Mouse (Mus musculus) liver, postnatal 0 days (tissue): ENCODE results near the gene Nusap1. TPM values are rescaled to one million over a fixed set of nuclear protein-coding genes. Genes with fewer than 3 reads are reported as not detected.

ENCODE experiments used
- ATAC-seq: fragments of 200-750 bp; cut with Nextera tagmentation; 2 replicates; pipeline ENCODE4 v1.8.0; 2017; ENCODE audit warnings: mild to moderate bottlenecking, moderate library complexity
- DNase-seq: peaks from one replicate; pipeline ENCODE4 v3.0.0-alpha.2; 2016
- H3K27ac ChIP-seq: fragments of 300-500 bp; sonication (generic); 2 replicates; pipeline ENCODE4 v1.5.1; 2014; ENCODE audit warnings: antibody characterized with exemption, moderate library complexity, mild to moderate bottlenecking, low read depth
- H3K27me3 ChIP-seq: fragments of 300-500 bp; sonication (generic); 2 replicates; pipeline ENCODE4 v1.6.1; 2014; ENCODE audit warnings: low read length, control low read depth, mixed read lengths; ENCODE audit not compliant: insufficient read depth
- H3K36me3 ChIP-seq: fragments of 300-500 bp; sonication (generic); replicated peaks from 2 replicates; pipeline ENCODE4 v1.6.1; 2014; ENCODE audit warnings: mild to moderate bottlenecking, control low read depth, low read length, moderate library complexity, mixed read lengths; ENCODE audit not compliant: insufficient read depth
- H3K4me1 ChIP-seq: fragments of 300-500 bp; sonication (generic); 2 replicates; pipeline ENCODE4 v1.6.1; 2014; ENCODE audit warnings: antibody characterized with exemption, mild to moderate bottlenecking, control low read depth; ENCODE audit not compliant: insufficient read depth
- H3K4me2 ChIP-seq: fragments of 300-500 bp; sonication (generic); 2 replicates; pipeline ENCODE4 v1.6.1; 2014; ENCODE audit warnings: low read depth, mild to moderate bottlenecking, low read length, moderate library complexity, mixed read lengths
- H3K4me3 ChIP-seq: fragments of 300-500 bp; sonication (generic); 2 replicates; pipeline ENCODE4 v1.5.1; 2014; ENCODE audit warnings: low read depth, low read length
- H3K9ac ChIP-seq: fragments of 300-500 bp; sonication (generic); replicated peaks from 2 replicates; pipeline ENCODE4 v1.6.1; 2014; ENCODE audit warnings: mild to moderate bottlenecking, moderate library complexity
- H3K9me3 ChIP-seq: fragments of 300-500 bp; sonication (generic); 2 replicates; pipeline ENCODE4 v1.6.1; 2016; ENCODE audit warnings: mild to moderate bottlenecking, control low read depth, low read length, mixed read lengths
- CTCF ChIP-seq: sonication (generic); IDR thresholded peaks from 2 replicates; pipeline ENCODE4 v1.5.1; 2016; ENCODE audit warnings: antibody characterized with exemption, low read depth
- EP300 ChIP-seq: IDR thresholded peaks from 2 replicates; pipeline ENCODE4 v1.6.1; 2016; ENCODE audit warnings: antibody characterized with exemption, low read depth, mild to moderate bottlenecking
- WGBS: fragments of 180-500 bp; shearing (Covaris S2); extraction: QIAGEN DNeasy Blood & Tissue Kit; methylation state at CpG from one replicate; pipeline ENCODE4 v1.1.7; 2014; ENCODE audit not compliant: insufficient replicate concordance; 5-methylcytosine and 5-hydroxymethylcytosine counted together
- polyA plus RNA-seq: library from polyadenylated mRNA; unstranded; fragments of >200 nt; fragmentation: Nextera tagmentation; extraction: Ambion mirVana; gene quantifications from 2 replicates; pipeline ENCODE4 v1.2.1, GENCODE M21; 2015

Nusap1 gene
- polyA plus RNA-seq, 1 experiment from 2014 or later = 48.5 TPM

DNA sequence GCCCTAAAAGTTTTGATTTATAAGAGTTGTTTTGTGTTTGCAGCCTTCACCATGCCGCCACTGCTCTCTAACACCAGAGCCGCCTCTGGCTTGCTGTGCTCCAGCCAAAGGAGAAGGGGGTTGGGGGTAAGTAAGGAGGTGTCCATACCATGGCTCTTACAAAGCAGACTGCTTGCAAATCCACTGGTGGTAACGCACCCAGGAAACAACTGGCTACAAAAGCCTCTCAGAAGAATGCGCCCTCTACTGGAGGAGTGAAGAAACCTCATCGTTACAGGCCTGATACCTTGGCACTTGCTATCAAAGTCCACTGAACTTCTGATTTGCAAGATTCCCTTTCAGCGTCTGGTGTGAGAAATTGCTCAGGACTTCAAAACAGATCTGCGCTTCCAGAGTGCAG is 50.9 kb downstream of the Nusap1 start:
- TF ChIP-seq CTCF (peak; percentile 78), EP300 (no peak)
- WGBS = 27% methylated on average over 7 of the region's 7 CpGs
- no peak overlapping the region for H3K9ac ChIP-seq
- peaks cover 4% of the 10 kb centered on the region; the same call in 1 of the 2 replicates for H3K4me1 ChIP-seq
- H3K4me2 ChIP-seq = no peak overlapping the region
- no peaks in the 10 kb centered on the region for H3K27me3 ChIP-seq
- DNase-seq = peak; percentile 18
- H3K27ac ChIP-seq = no peak overlapping the region
- H3K36me3 ChIP-seq = no peaks in the 10 kb centered on the region
- H3K9me3 ChIP-seq = no peaks in the 10 kb centered on the region
- H3K4me3 ChIP-seq = no peak overlapping the region
- ATAC-seq = no peak

DNA sequence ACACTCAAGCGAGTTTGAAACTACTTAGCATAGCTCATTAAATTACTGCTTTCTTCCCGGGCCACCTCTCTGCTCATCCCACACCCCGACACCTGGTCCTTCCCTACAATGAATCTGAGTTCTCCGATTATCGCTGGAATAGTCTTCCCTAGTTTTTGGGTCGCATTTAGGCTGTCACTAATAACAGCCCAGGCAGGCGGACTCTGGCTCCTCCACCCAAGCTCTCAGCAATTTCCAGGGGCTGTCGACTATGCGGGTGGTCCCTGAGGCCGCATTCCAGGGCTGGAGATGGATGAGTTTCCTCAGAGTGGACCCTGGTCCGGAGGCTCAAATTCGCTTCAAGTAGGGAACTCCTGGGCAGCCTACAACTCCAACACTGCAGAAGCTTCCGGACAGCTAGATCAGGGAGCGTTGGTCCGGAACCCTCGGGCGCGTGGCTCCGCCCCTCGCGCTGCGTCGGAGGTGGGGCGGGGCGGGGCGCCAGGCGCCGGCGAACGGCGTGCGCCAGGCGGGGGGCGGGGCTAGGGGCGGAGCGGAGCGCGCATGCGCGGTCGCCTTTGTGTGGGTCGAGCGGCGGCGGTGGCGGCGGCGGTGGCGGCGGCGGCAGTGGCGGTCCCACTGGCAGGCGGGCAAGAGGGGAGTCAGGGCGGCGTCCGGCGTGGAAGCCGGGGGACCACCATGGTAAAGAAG is 56.6 kb downstream of the Nusap1 start, which contains the start of gene Rtf1:
TSS of gene Rtf1 (plus strand) at position 544 of the 690 bp plus-strand sequence.
- peak within 1 kb of the TSS; percentile 84 for H3K4me2 ChIP-seq
- ATAC-seq (peak; percentile 96), DNase-seq (peak; percentile 98)
- H3K4me1 ChIP-seq = peaks cover 16% of the 10 kb centered on the region
- peak within 1 kb of the TSS; percentile 91 for H3K27ac ChIP-seq
- H3K4me3 ChIP-seq = peak within 1 kb of the TSS; percentile 88
- no peaks in the 10 kb centered on the region for H3K9me3 ChIP-seq
- WGBS = under 1% methylated on average over 51 of the region's 58 CpGs
- 0 out of 2 replicates have a peak, but pooled peaks cover 1% of the 10 kb centered on the region for H3K36me3 ChIP-seq
- TF ChIP-seq EP300 (no peak), CTCF (no peak)
- H3K27me3 ChIP-seq = no peaks in the 10 kb centered on the region
- peak within 1 kb of the TSS; percentile 96 for H3K9ac ChIP-seq

DNA sequence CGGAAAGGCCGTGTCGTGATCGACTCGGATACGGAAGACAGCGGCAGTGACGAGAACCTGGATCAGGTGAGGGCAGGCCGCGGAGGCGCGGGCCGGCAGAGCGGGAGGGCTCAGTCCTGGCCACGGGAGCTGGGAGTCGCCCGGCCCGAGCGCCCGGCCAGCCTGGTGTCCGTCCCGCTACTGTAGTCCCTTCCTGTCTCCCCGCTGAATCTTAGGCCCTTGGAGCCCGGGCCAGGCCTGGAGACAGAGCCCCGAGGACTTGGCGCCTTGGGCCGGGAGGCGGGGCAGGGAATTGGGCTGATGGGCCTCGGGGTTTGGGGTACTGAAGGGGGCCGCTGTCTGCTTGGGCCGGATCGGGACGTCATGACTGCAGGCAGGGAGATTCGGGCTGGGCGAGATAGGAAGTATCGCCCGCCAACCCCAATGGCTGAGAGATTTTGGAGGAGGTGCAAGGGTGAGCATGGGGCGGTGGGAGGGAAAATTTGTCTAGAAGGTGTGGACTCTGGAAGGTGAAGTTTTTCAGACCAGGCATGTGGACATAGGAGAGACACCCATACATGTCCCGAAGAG is 57.2 kb downstream of the Nusap1 start:
- Histone ChIP-seq H3K4me1 (peaks cover 16% of the 10 kb centered on the region), H3K9me3 (no peaks in the 10 kb centered on the region), H3K4me3 (peak overlapping the region; percentile 88), H3K36me3 (0 out of 2 replicates have a peak, but pooled peaks cover 4% of the 10 kb centered on the region), H3K4me2 (peak overlapping the region; percentile 84), H3K27me3 (no peaks in the 10 kb centered on the region), H3K9ac (peak overlapping the region; percentile 96), H3K27ac (peak overlapping the region; percentile 91)
- 0% methylated on average over 34 of the region's 39 CpGs for WGBS
- ATAC-seq = peak; percentile 80
- DNase-seq = no peak
- TF ChIP-seq CTCF (no peak), EP300 (no peak)

DNA sequence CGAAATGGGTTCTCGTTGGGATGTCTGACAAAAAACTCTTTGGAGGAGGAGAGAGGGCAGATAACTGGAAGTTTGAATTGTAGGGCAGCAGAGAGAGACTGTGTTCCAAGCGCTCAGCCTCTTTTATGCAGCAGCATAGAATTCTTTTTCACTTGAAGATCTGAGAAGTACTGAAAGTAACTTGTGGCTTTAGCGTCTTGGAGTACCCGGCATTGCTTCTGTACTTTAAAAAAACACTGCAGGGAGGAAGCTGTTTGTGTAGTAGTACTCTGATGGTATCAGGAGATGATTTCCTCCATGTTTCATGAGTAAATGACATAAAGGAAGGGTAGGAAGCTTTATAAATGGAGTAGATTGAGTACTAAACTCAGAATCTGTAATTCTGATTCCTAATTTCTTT is 57.7 kb downstream of the Nusap1 start:
- Histone ChIP-seq H3K27ac (peak overlapping the region; percentile 91), H3K4me3 (peak overlapping the region; percentile 88), H3K4me2 (peak overlapping the region; percentile 84), H3K36me3 (0 out of 2 replicates have a peak, but pooled peaks cover 4% of the 10 kb centered on the region), H3K4me1 (peaks cover 16% of the 10 kb centered on the region), H3K27me3 (no peaks in the 10 kb centered on the region), H3K9me3 (no peaks in the 10 kb centered on the region), H3K9ac (peak overlapping the region; percentile 96)
- DNase-seq (no peak), ATAC-seq (no peak)
- WGBS = under 1% methylated on average over 5 of the region's 5 CpGs
- TF ChIP-seq CTCF (no peak), EP300 (no peak)

DNA sequence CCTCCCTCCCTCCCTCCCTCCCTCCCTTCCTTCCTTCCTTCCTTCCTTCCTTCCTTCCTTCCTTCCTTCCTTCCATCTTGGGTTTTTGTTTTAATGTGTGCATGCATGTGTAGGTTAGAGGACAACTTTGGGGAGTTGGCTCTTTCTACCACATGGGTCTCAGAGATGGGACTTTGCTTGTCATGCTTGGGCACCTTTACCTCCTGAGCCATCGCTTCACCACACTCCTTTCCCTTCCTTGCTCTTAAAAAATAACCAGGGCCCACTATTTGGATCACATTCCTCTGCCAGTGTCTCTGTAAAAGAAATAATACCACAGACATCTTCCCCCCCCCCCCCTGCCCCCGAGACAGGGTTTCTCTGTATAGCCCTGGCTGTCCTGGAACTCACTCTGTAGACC is 65.6 kb downstream of the Nusap1 start:
- Histone ChIP-seq H3K9ac (no peak overlapping the region), H3K4me3 (no peak overlapping the region), H3K27ac (no peak overlapping the region), H3K9me3 (no peaks in the 10 kb centered on the region), H3K36me3 (0 out of 2 replicates have a peak, but pooled peaks cover 4% of the 10 kb centered on the region), H3K4me1 (0 out of 2 replicates have a peak, but pooled peaks cover 3% of the 10 kb centered on the region), H3K4me2 (no peak overlapping the region), H3K27me3 (no peaks in the 10 kb centered on the region)
- no peak for DNase-seq
- no peak for TF ChIP-seq CTCF
- no peak for TF ChIP-seq EP300
- WGBS = 79% methylated on average over 2 of the region's 2 CpGs
- no peak for ATAC-seq

DNA sequence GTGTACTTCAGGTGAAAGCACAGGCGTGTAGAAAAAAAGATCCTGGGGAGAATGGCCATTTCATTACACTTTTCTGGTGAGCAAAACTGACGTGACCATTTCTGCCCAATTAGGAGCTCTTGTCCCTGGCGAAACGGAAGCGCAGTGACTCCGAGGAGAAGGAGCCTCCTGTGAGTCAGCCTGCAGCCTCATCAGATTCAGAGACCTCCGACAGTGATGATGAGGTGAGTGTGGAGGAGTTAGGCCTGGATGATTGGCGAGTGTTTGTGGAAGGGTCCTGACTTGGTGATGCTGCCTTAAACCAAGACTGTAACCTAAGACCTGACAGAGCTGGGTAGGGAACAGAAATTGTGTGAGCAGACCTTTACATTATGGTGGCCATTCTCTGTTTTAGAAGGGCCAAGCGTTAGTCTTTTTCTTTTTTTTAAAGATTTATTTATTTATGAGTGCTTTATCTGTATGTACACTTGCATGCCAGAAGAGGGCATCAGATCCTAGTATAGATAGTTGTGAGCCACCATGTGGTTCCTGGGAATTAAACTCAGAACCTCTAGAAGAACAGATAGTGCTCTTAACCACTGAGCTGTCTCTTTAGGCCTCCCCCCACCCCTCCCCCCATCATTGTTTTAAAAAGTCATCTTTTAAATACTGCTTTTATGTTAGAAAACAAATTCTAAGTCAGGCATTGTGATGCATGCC is 74.1 kb downstream of the Nusap1 start:
- DNase-seq (no peak), ATAC-seq (no peak)
- Histone ChIP-seq H3K9ac (no peak overlapping the region), H3K4me1 (no peaks in the 10 kb centered on the region), H3K9me3 (no peaks in the 10 kb centered on the region), H3K27me3 (no peaks in the 10 kb centered on the region), H3K36me3 (peaks cover 2% of the 10 kb centered on the region; the same call in 1 of the 2 replicates), H3K4me3 (no peak overlapping the region), H3K27ac (no peak overlapping the region), H3K4me2 (no peak overlapping the region)
- WGBS = 80% methylated on average over 9 of the region's 9 CpGs
- peak; percentile 47 for TF ChIP-seq CTCF
- TF ChIP-seq EP300 = no peak
